Mouse (Mus musculus) telencephalon, adult 2 months (tissue): Measurements from ENCODE around the gene Gm10073.
A peak's percentile ranks its signal among the peaks of the same experiment; 100 is the strongest.

Experiments used
- DNase-seq: peaks from one replicate; pipeline ENCODE4 v3.0.0-alpha.2; 2011; ENCODE audit warnings: low read depth, low spot score

Gene Gm10073

DNA sequence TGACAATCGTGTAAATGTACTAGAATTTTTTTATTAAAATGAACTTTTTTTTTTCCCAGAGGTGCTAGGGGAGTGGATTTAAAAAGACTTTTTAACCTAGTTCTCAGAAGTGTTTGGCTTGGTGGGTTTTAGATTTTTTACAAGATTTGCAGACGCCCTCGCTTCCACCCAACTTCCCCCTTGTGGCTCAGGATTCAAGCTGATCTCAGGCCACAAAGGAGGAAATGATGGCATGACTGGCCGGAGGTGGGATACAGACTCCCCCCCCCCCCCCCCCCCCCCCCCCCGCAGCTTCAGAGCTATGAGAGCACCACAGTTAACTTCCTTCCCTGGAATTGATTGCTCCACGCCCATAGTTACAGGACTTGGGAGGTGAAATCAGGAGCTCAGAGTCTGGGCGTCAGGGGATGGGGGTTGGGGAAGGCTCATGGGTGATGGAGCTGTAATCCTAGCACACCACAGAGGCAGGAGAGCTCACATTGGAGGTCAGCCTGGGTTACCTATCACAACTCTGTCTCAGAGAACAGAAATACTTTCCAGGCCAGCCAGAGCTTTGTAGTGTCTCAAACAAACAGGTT lies 17.1 kb downstream of the Gm10073 start:
- no peak for DNase-seq

DNA sequence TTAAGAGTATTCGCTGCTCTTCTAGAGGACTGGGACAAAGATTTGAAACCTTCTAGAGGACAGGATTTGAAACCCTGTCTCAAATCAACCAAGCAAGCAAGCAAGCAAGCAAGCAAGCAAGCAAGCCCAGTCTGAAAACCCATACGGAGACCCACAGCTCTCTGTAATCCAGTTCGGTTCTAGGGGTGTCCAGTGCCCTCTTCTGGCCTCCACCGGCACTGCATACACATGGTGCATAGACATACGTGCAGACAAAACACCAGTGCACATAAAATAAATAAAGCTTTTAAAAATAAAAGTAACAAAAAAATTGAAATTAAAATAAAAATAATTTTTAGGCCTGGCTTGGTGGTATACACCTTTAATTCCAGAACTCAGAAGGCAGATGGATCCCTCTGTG lies 19.2 kb downstream of the Gm10073 start:
- no peak for DNase-seq

DNA sequence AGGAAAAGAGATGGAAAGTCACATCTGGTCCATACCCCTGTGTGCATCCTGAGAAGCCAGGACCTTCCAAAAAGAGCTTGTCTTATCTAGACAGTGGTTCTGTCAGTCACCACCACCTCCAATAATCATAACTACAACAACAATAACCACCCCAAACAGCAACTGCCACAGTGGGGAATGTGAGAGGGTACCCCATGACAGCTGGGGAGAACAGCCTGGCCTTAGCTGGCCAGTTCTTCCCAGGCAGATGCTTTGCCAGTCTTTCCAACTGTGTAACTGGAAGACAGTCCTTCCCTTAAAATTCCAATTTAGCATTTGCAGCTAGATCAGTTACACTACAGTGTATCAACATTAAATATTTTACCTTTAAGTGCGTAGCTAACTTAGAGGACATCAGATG lies 22.4 kb downstream of the Gm10073 start:
- no peak for DNase-seq

GRCm38 (mm10) chr8:106548366-106548936 lies 24.8 kb downstream of the Gm10073 start:
- no peak for DNase-seq

- DNase-seq: no peak
These were observed 26.5 kb downstream of the Gm10073 start for GRCm38 (mm10) chr8:106546746-106547145.

GRCm38 (mm10) chr8:106545149-106545548 lies 28.1 kb downstream of the Gm10073 start:
- no peak for DNase-seq

DNA sequence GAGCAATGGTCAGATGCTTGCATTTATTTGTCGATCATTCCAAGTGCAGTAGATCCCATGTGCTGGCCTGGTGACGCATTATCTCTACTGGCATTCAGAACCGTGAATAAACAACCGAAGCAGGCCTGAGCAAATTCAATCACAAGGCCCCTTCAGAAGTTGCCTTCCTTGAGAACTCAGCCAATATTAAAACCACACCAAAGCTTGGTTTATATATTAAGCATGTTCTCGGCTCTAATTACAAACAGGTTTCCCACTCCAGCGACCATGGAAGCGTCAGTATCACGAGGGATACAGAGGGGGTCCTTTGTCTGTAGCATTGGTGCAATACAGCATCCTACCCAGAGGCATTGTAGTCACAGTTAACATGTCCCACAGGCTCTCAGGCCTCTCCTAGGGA lies 30.2 kb downstream of the Gm10073 start:
- DNase-seq: no peak

DNA sequence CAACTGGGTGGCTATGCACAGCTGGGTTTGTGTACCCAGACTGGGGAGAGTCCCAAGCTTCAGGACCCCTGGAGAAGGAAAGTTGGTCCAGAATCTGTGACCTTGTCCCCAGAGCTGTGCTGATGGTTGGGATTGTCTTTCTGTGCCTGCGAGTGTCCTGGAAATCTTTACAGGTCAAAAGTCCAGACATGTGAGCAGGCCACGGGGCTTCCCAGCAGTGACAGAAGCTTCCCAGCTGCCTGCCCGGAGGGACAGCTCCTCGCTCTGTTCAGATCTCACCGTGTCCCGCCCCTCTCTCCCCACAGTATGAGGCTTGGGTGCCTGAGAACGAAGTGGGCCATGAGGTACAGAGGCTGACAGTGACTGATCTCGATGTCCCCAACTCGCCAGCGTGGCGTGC lies 32.3 kb downstream of the Gm10073 start:
- no peak for DNase-seq

DNA sequence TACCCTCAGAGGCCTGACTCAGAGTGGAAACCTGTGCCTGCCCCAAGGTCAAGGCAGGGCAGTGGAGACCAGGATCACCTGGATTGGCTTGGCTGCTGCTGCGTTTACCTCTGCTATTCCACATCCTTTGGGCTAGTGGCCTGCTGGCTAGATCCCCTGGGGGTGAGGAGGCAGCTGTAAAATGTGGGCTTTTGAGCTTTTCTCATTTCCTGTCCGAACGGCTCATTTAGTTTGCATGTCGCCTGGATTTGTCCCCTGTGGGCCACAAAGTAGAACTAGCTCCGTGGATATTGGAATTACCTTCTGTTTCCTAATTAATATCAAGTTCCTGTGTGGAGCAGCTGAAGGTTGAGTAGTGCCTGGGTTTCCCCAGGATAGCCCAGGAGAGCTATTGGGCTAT lies 34.1 kb downstream of the Gm10073 start:
- no peak for DNase-seq

- DNase-seq: no peak
These were observed 37.8 kb downstream of the Gm10073 start for GRCm38 (mm10) chr8:106535448-106535847.

GRCm38 (mm10) chr8:106534449-106534848 lies 38.8 kb downstream of the Gm10073 start:
- peak; percentile 18 for DNase-seq

GRCm38 (mm10) chr8:106533709-106534108 lies 39.6 kb downstream of the Gm10073 start:
- DNase-seq: no peak

DNA sequence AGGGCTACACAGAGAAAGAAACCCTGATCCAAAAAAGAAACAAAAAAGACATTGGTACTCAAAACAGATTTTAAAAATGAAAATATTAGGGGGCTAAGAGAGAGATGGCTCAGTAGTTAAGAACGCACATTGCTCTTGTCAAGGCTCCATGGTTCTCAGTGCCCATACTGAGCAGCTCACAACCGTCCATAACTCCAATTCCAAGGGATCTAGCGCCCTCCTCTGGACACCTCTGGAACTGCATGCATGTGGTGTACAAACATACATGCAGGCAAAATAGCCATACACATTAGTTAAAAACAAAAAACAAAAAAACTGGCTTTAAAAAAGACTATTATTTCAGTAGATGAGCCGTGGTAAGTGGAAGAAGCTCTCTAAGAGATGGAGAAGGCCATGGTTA lies 42.7 kb downstream of the Gm10073 start:
- no peak for DNase-seq

DNA sequence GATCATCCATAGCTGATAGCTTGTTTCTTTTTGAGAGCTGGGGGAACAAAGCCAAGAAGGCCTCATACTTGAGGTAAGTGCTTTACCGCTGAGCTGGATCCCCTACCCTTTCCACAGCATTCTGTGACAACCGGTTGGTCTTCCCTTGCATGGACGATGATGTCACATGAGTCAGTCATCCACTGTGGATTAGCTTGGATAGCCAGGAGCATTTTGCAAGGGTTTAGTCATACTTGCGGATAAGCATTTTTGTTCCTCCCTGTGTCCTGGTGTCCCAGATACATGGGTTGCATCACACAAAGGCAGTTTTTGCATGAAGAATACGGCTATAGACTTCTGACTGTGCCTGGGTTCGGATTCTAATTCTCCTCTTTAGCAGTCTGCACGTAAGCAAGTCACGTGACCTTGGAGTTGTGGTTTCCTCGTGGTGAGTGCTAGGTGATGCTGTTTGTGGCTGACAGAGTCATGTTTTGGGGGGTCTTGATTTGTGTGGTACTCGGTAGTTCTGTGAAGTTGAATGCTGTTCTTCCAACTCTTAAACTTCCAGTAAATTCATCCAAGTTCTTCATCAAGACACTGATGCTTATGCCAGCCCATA lies 43.3 kb downstream of the Gm10073 start:
- no peak for DNase-seq

DNA sequence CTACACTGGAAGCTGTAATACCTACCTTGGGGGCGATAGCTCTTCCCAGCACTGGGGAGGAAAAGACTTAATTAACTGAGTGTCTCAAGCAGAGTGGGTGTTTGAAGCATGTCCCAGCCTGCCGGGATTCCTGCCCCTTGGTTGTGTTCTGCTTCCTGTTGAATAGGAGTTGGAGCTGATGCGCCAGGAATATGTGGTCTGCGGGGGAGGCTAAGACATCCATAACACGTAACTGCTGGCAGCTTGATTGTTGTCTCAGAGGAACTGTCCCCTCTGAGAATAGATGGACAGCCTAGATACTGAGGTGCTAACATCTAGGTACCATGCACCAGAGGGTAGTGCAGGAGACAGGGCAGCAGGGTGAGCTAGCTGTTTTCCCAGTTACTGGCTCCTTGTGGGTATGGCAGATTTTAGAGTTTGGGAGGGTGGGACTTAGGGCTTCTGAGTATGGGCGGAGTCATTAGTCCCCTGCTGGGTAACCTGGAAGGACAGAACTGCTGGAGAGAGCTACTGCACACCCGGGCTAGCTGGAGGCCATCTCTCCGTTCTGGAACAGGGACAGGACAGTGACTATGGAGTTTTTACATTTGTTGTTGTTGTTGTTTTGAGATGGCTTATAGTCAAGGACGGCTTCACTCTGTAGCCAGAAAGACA lies 44.5 kb downstream of the Gm10073 start:
- no peak for DNase-seq

DNA sequence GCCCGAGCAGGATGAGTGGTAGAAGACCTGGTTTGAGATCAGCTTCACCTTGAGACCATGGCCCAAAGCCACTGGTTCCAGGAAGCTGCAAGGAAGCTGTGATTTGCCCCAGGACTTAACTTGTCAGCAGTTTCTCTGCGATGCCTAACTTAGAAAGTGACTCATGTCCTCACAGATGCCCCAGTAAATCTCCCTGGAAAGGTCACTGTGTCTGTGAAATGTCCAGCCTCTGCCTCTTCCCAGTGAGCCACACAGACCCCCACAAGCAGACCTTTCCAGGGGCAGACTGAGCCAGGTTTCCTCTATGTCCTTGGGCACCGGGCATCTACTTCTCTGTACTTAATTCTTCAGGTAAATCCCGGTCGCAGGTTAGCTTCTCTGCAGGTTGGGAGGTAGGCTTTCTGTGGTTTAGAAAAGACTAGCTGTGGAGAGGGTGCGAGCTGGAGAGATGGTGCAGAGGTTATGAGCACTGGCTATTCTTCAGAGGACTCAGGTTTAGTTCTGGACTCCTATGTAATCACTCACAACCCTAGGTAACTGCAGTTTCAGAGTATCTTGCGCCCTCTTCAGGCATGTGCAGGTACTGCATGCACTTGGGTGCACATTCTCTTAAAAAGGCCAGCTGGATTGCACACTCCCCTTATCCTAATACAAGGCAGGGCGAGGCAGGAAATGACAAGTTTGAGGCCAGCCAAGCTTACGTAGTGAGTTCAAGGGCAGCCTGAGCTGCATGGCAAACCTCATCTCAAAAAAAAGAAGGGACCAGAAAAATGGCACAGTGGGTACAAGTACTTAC lies 45.8 kb downstream of the Gm10073 start:
- DNase-seq: no peak

GRCm38 (mm10) chr8:106526725-106527124 lies 46.5 kb downstream of the Gm10073 start:
- no peak for DNase-seq
